Mouse (Mus musculus): Measurements from ENCODE around the gene Tubgcp5.

- TF ChIP-seq GATA2 (IDR thresholded peaks at IDR 0.05; ENCODE audit: borderline replicate concordance, low read depth, low read length) (no peak), CTCF (IDR thresholded peaks at IDR 0.05; ENCODE audit: low read depth, low read length) (no peak), POLR2AphosphoS5 (IDR thresholded peaks at IDR 0.05; ENCODE audit: insufficient replicate concordance, low read depth, low read length) (no peak), GATA1 (IDR thresholded peaks at IDR 0.05; ENCODE audit: borderline replicate concordance, low read length) (no peak), TAL1 (conservative IDR thresholded peaks at IDR 0.05; ENCODE audit: low read depth, low read length) (no peak)
These were observed 52.8 kb downstream of the Tubgcp5 start for GRCm38 (mm10) chr7:55846606-55847312.
